Mouse (Mus musculus): ENCODE measurements around the gene Sptbn1. TPM values are rescaled to one million over a fixed set of nuclear protein-coding genes. Genes with fewer than 3 reads are reported as not detected.

Gene Sptbn1
- total RNA-seq, 2 experiments from 2014 or later = 564 to 576 TPM

- Histone ChIP-seq H3K27ac (no peak overlapping the region), H3K4me3 (no peak overlapping the region)
- DNase-seq (ENCODE audit: low spot score in 2 of 2) = no peak
- TF ChIP-seq CTCF (conservative IDR thresholded peaks at IDR 0.05) = no peak
Measured at GRCm38 (mm10) chr11:30154980-30155379, 113.0 kb downstream of the Sptbn1 start.

- Histone ChIP-seq H3K27ac (peak overlapping the region; percentile 55), H3K4me3 (no peak overlapping the region)
- DNase-seq (ENCODE audit: low spot score in 2 of 2) = no peak
- TF ChIP-seq CTCF (conservative IDR thresholded peaks at IDR 0.05) = no peak
Measured at GRCm38 (mm10) chr11:30148888-30149287, 119.1 kb downstream of the Sptbn1 start.

GRCm38 (mm10) chr11:30148378-30148777 lies 119.6 kb downstream of the Sptbn1 start:
- no peak for TF ChIP-seq CTCF (conservative IDR thresholded peaks at IDR 0.05)
- no peak for DNase-seq (ENCODE audit: low spot score in 2 of 2)
- H3K4me3 ChIP-seq = no peak overlapping the region
- H3K27ac ChIP-seq = peak overlapping the region; percentile 55; the same call in 1 of the 2 replicates

GRCm38 (mm10) chr11:30147882-30148281 lies 120.1 kb downstream of the Sptbn1 start:
- TF ChIP-seq CTCF (conservative IDR thresholded peaks at IDR 0.05) = peak; percentile 52
- DNase-seq (ENCODE audit: low spot score in 2 of 2) = no peak
- 0 out of 2 replicates have a peak overlapping the region, but pooled peaks have one; percentile 55 for H3K27ac ChIP-seq
- no peak overlapping the region for H3K4me3 ChIP-seq

- Histone ChIP-seq H3K4me3 (no peak overlapping the region), H3K27ac (peak overlapping the region; percentile 33; the same call in 1 of the 2 replicates)
- no peak for DNase-seq (ENCODE audit: low spot score in 2 of 2)
- TF ChIP-seq CTCF (conservative IDR thresholded peaks at IDR 0.05) = no peak
Measured at GRCm38 (mm10) chr11:30143090-30143489, 124.9 kb downstream of the Sptbn1 start.

- TF ChIP-seq CTCF (conservative IDR thresholded peaks at IDR 0.05) = no peak
- DNase-seq (ENCODE audit: low spot score in 2 of 2) = no peak
- no peak overlapping the region for H3K4me3 ChIP-seq
- no peak overlapping the region for H3K27ac ChIP-seq
Measured at GRCm38 (mm10) chr11:30139165-30139826, 128.7 kb downstream of the Sptbn1 start.

GRCm38 (mm10) chr11:30137081-30137480 lies 130.9 kb downstream of the Sptbn1 start:
- TF ChIP-seq CTCF (conservative IDR thresholded peaks at IDR 0.05) = no peak
- no peak overlapping the region for H3K27ac ChIP-seq

GRCm38 (mm10) chr11:30134058-30134457 lies 133.9 kb downstream of the Sptbn1 start:
- DNase-seq (ENCODE audit: low spot score in 2 of 2) = no peak
- Histone ChIP-seq H3K4me3 (no peak overlapping the region), H3K27ac (no peak overlapping the region)
- TF ChIP-seq CTCF (conservative IDR thresholded peaks at IDR 0.05) = no peak

More at GRCm38 (mm10) chr11:30137081-30137480, 130.9 kb downstream of the Sptbn1 start:
- no peak overlapping the region for H3K4me3 ChIP-seq
- DNase-seq (ENCODE audit: low spot score in 2 of 2) = no peak

- TF ChIP-seq CTCF (conservative IDR thresholded peaks at IDR 0.05) = no peak
- H3K27ac ChIP-seq = no peak overlapping the region
- no peak overlapping the region for H3K4me3 ChIP-seq
- DNase-seq (ENCODE audit: low spot score in 2 of 2) = no peak
Measured at GRCm38 (mm10) chr11:30132581-30132980, 135.4 kb downstream of the Sptbn1 start.

- no peak for TF ChIP-seq CTCF (conservative IDR thresholded peaks at IDR 0.05)
- Histone ChIP-seq H3K4me3 (no peak overlapping the region), H3K27ac (no peak overlapping the region)
- DNase-seq (ENCODE audit: low spot score in 2 of 2) = no peak
Measured at GRCm38 (mm10) chr11:30131640-30132039, 136.3 kb downstream of the Sptbn1 start.

- DNase-seq (ENCODE audit: low spot score in 2 of 2) = no peak
- Histone ChIP-seq H3K27ac (no peak overlapping the region), H3K4me3 (no peak overlapping the region)
- TF ChIP-seq CTCF (conservative IDR thresholded peaks at IDR 0.05) = no peak
Measured at GRCm38 (mm10) chr11:30129339-30129738, 138.6 kb downstream of the Sptbn1 start.

- H3K27ac ChIP-seq = no peak overlapping the region
- DNase-seq (ENCODE audit: low spot score in 2 of 2) = no peak
- no peak overlapping the region for H3K4me3 ChIP-seq
- TF ChIP-seq CTCF (conservative IDR thresholded peaks at IDR 0.05) = no peak
Measured at GRCm38 (mm10) chr11:30126840-30127239, 141.1 kb downstream of the Sptbn1 start.

GRCm38 (mm10) chr11:30118038-30118437 lies 149.9 kb downstream of the Sptbn1 start:
- no peak for TF ChIP-seq CTCF (conservative IDR thresholded peaks at IDR 0.05)
- DNase-seq (ENCODE audit: low spot score in 2 of 2) = no peak
- no peak overlapping the region for H3K27ac ChIP-seq
- no peak overlapping the region for H3K4me3 ChIP-seq

GRCm38 (mm10) chr11:30113631-30114030 lies 154.3 kb downstream of the Sptbn1 start:
- Histone ChIP-seq H3K4me3 (no peak overlapping the region), H3K27ac (no peak overlapping the region)
- no peak for TF ChIP-seq CTCF (conservative IDR thresholded peaks at IDR 0.05)
- no peak for DNase-seq (ENCODE audit: low spot score in 2 of 2)
